Mouse (Mus musculus): ENCODE results near the gene Ddx11.

- no peak for TF ChIP-seq POLR2A (IDR thresholded peaks at IDR 0.05; ENCODE audit: extremely low read depth, insufficient read depth, low read length)
- TF ChIP-seq CTCF (IDR thresholded peaks at IDR 0.05; ENCODE audit: low read depth, low read length), result no peak
These were observed 31.6 kb downstream of the Ddx11 start for GRCm38 (mm10) chr17:66154876-66155275.

All from liver, adult 2 months (tissue).